Mouse (Mus musculus) cerebellum, adult 11-12 months (tissue): ENCODE results near the gene Trex2.

Experiments used
- DNase-seq: peaks from one replicate; pipeline ENCODE4 v3.0.0; 2022

The Trex2 gene

DNA sequence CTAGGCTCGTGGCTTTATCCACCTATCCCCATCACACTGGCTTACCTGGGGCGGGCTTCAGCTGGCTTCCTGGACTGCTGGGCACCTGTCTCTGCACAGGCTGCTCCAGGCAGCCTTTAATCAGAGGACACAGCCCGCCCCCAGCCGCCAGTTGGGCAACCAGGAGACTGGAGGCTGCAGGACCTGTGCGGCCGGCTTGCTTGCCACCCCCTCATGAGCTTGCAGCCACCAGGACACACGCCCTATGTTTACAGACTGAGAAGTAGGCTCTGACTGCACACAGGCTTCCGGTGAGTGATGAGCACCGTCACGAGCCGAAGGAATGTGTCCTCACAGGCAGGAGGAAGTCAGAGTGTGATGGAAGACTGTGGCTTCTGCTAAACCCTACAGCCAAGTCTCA lies at the start of gene Trex2:
TSS of gene Trex2 (minus strand) at position 93 of the 400 bp plus-strand sequence.
- no peak for DNase-seq

DNA sequence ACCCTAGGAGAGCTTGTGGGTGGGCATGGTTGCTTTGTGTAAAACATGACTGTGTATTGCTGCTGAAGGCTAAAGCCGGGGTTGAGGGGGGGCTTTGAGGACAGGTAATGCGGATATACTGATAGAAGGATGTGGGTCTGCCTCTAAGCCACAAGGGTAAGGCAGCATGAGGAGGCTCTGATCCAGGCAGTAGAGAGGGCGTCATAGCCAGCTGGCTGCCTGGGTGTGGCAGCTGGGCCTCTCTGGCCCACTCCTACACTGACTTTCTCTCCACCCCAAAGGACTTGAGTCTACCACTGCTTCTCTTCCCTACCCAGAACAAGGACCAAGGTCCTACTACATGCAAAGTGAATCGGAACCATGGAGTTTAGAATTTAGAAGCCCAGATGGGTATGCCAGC lies 49.7 kb upstream of the Trex2 start:
- no peak for DNase-seq

GRCm38 (mm10) chrX:73484076-73484475 lies 48.9 kb upstream of the Trex2 start:
- no peak for DNase-seq

GRCm38 (mm10) chrX:73483484-73483810 lies 48.3 kb upstream of the Trex2 start, which contains the start of gene Bgn:
Bgn (plus strand) TSS chrX:73483602.
- no peak for DNase-seq

DNA sequence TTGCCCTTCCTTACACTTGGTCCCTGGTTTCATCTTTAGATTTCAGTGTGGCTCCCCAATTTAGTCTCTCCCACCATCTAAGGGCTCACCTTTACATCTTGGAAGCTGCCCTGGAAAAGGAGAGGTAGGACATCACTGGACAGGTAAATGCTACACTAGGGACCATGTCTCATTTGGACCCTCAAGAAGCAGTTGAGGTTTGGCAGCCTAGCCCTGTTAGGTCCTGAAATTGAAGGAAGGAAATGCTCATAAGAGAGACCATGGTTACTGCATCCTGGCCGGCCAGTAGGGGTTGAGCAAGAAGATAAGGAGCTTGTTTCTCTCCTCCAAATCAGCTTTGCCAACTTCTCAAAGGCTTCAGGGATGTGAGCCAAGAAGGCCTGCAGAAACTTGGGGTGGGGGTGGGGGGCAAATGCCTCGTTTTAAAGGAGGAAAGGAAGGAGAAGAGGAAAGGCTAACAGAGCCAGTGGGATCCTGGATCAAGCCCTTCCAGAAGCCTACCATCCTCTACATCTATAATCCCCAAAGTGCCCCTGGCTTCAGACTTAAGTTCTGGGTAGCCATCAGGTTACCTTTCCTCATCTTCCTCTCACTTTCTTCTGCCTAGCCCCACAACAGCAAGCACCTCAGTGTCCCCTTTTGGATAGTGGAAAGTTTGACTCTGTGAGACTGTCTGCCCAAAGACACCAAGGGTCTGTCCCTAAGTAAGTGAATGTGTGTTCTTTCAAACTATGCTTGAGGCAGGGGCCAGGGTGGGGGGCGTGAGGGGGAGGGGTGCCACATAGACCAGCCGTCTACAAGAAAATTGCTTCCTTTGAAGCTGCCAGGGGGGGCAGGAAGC lies 47.7 kb upstream of the Trex2 start:
- no peak for DNase-seq

DNA sequence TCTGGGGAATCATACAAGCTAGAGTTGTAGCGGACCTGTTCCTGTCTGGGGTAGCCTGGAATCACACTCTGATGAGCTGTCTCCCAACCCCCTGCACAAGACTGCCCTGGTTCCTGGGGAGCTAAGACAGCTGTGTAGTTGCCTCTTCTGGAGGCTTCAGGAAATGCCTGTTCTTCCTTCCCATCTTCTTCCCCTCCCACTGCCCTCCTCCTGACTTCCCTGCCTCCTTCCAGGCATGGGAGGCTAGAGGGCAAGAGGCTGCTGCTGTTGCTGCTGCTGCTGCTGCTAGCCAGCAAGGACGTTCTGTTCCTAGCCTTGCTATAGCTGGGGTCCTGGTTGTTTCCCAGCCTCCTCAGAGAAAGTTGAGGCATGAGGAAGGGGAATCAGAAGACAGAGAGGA lies 45.2 kb upstream of the Trex2 start:
- DNase-seq = no peak

GRCm38 (mm10) chrX:73479656-73480055 lies 44.5 kb upstream of the Trex2 start:
- no peak for DNase-seq

DNA sequence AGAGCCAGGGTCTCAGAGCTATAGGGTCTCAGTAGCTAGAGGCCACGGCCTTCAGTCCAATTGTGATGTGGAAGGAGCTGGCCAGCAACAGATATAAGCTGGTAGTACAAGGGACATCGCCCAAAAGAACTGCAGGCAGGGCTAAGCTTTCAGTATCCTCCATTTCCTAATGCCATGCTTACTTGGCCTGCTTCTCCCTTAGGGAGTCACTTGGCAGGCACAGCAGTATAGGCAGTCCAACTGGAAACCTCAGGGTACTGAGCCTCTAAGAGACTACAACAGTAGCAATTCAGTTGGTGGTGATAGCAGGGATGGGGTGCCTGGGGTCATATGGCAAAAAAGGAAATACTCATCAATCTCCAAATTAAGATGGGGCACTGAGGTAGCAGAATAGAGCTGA lies 42.4 kb upstream of the Trex2 start:
- no peak for DNase-seq

DNA sequence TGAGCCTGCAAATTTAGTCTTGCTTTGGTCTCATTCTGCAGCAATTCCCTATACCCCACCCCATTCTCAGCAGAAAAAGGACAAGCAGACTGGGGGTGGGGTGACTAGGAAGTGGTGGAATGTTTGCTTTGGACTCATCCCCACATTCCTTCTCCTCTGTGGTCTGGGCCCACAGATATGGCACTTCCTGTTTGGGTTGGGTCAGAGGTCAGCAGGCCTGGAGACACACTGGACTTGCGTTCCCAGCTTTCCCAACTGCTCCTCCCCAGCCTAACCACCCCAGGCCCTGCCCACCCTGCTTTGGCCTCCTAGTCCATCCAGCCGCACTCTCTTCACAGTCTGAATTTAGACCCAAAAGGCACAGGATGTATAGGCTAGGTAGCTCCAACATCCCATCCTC lies 41.5 kb upstream of the Trex2 start:
- DNase-seq = no peak

- no peak for DNase-seq
These were observed 40.6 kb upstream of the Trex2 start for GRCm38 (mm10) chrX:73475658-73476256.

GRCm38 (mm10) chrX:73474340-73475165 lies 39.4 kb upstream of the Trex2 start:
- no peak for DNase-seq

DNA sequence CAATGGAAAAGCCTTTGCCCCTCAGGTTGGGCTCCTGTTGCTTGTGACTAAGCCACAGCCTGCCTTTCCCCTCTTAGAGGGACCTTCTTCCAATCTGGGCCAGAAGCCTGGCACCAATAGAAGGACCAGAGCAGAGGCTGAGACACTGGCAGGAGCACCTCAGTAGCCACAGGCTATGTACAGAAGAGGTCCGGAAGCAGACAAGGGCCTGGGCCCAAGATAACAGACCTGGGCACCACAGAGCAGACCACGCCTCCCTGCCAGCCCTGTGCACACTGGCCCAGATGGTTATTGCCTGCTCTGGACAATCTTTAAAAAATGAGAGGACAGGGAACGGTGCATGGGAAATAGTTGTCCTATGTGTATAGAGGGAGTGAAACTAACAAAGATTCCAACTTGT lies 36.6 kb upstream of the Trex2 start:
- DNase-seq = no peak

DNA sequence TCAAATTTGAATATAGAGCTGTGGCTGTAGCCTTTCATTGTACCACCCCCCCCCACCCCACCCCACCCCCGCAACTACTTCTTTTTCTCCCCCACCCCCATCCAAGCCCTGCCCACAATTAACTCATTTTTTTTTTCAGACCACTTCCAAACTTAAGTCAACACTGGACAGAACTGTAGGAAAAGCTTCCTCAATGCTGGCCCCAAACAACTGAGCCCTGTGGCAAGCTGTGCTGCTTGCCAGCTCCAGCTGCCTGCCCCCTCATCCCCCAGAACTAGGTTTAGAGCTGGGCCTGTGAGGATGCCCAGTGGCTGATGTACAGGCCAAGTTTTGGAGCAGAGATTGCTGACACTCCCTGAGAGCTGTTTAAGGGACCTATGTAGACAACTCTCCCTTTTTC lies 33.6 kb upstream of the Trex2 start:
- no peak for DNase-seq

- DNase-seq = no peak
These were observed 33.2 kb upstream of the Trex2 start for GRCm38 (mm10) chrX:73468330-73468729.

DNA sequence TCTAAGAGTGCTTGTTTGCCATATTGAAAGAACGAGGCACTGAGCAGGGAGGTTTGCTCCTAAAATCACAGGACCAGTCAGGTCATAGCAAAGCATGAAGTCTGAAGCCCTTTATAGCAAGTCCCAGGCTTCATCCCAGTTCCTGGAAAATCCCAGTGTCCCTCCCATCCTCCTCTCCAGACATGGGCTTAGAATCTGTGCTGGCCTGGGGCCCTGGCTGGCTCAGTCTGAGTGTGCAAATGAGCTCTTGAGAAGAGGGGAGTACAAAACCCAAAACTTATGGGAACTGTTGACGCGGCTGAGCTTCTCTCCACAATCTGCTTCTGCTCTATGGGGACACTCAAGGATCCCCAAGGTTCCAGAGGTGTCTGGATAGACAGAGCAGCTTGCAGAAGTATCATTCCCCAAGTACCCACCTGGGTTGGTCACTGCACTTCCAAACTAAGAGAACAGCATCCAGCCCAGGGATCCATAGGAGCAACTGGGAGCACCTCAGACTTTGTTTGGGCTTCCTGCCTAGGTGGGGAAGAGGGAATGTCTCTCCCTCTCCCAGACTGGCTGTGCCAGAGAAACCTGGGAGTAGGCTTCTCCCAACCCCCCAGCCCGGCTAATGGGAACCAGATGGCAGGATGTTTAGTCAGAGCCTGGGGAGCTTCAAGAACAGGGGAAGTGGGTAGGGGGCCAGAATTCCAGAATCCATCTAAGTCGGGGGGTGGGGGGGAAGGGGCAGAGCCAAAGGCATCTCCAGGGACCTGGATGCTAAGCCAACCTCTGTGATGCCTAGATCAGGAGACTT lies 32.5 kb upstream of the Trex2 start:
- no peak for DNase-seq

- DNase-seq = no peak
These were observed 30.5 kb upstream of the Trex2 start for GRCm38 (mm10) chrX:73465483-73466186.

- DNase-seq = no peak
These were observed 25.6 kb upstream of the Trex2 start for GRCm38 (mm10) chrX:73460792-73461191.

DNA sequence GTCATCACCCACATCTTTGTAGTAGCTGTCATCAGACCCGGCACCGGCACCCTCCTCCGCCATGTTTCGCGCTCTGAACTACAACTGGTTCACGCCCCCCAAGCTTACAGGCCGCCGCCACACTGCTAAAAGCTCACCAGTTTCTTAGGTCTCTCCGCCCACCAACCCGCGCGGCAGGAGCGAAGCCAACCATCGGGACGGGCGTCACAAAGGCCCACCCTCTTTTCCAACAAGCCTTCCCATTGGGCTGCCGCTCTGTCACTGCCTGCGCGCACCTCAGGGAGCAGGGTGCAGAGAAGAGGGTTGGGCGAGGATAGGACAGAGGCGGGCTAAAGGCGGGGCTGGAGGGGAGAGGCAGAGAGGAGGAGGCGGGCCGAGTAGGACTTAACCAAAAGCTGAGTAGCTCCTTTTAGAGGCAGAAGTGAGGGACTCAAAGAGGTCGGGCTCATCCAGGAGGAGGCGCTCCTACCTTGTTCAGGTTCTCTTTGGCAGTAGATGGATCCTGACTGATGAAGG lies 23.8 kb upstream of the Trex2 start, which contains the start of gene Haus7:
TSS of gene Haus7 (minus strand) at position 168 of the 516 bp plus-strand sequence.
- DNase-seq = peak; percentile 95

GRCm38 (mm10) chrX:73451949-73452348 lies 16.8 kb upstream of the Trex2 start:
- DNase-seq = peak; percentile 42

DNA sequence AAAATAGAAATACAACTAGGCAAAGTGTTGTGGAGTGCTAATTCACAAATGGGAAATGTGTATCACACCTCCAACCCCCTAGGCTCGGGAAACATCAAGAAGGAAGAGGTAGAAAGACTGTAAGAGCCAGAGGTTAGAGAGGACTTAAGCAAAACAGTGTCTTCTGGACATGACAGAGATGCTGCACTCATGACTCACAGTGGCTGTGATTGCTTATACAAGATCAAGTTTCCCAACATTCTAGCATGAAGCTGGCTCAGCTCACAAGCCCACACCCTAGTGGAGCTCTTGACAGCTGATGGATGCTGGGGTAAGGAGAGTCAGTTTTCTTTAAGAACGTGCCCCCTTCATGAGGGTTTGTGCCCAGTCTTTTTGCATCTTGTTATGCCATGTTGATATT lies 6.3 kb upstream of the Trex2 start:
- DNase-seq = no peak

GRCm38 (mm10) chrX:73432850-73433249 lies 2.3 kb downstream of the Trex2 start:
- no peak for DNase-seq

DNA sequence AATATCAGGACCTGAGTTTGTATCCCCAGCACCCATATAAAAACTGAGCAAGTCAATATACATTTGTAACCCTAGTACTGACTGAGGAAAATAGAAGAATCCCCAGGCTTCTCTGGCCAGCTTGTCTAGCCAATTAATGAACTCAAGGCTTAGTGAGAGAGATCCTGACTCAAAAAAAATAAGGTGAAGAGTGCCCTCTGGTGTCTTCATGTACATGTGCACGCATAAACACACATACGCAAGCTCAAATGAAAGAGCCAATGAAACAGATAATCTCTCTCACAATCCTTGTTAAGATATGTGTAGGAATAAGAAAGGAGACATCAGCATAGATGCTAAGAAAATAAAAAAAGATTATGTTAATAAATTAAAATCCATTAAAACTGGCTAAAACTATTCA lies 5.1 kb downstream of the Trex2 start:
- DNase-seq = no peak
